Comparison of ENCODE assay signal across 10 mouse cellular contexts in genomic region chr4:100828737-100829136, GRCm38 (mm10). TPM values are rescaled to one million over a fixed set of nuclear protein-coding genes. Genes with fewer than 3 reads are reported as not detected.
A peak's percentile ranks its signal among the peaks of the same experiment; 100 is the strongest.
DNase-seq lines count a peak whose midpoint lies in the region; ATAC-seq lines count a peak whose summit lies in the region.
"Had no signal": no experiment of that assay in that cellular context is flagged by ENCODE, and none has a peak within 500 bp of the region (broad histone marks: within the 10 kb centered on the region; RNA-seq: fewer than 3 reads in every experiment).

No protein-coding gene starts in this region.

- DNase-seq in heart, postnatal 25 days (ENCODE audit: low spot score): no peak
- DNase-seq in neural tube, embryonic 11.5 days (ENCODE audit: low spot score): peak; percentile 63
- no peak for DNase-seq in adipocyte (ENCODE audit: low spot score)
- DNase-seq in gastrocnemius, adult 18-20 months (ENCODE audit: low spot score): no peak
- DNase-seq: right cerebral cortex, adult 18-20 months had no signal

- H3K27me3 ChIP-seq in heart, embryonic 16.5 days (ENCODE audit: control insufficient read depth, insufficient read depth, low read length): no peaks in the 10 kb centered on the region
- H3K27me3 ChIP-seq in embryonic facial prominence, embryonic 13.5 days: no peaks in the 10 kb centered on the region
- no peaks in the 10 kb centered on the region for H3K27me3 ChIP-seq in intestine, embryonic 15.5 days (replicated peaks)
- H3K27me3 ChIP-seq in neural tube, embryonic 11.5 days (ENCODE audit: control insufficient read depth, insufficient read depth, low read length): no peaks in the 10 kb centered on the region
- H3K27me3 ChIP-seq: liver, embryonic 15.5 days had no signal

- H3K27ac ChIP-seq in heart, embryonic 16.5 days (ENCODE audit: low read length): no peak overlapping the region; the same call in 1 of the 2 replicates
- 0 out of 2 replicates have a peak overlapping the region, but pooled peaks have one; percentile 22 for H3K27ac ChIP-seq in embryonic facial prominence, embryonic 13.5 days
- H3K27ac ChIP-seq in intestine, embryonic 15.5 days: no peak overlapping the region
- no peak overlapping the region for H3K27ac ChIP-seq in neural tube, embryonic 11.5 days (ENCODE audit: low read depth, low read length)
- H3K27ac ChIP-seq: liver, embryonic 15.5 days had no signal

- 0 out of 2 replicates have a peak, but pooled peaks have one; percentile 59 for ATAC-seq in heart, embryonic 16.5 days (replicated peaks; ENCODE audit: extremely low read depth, insufficient read depth, low FRiP score)
- 0 out of 2 replicates have a peak, but pooled peaks have one; percentile 62 for ATAC-seq in embryonic facial prominence, embryonic 13.5 days (ENCODE audit: insufficient number of reproducible peaks, insufficient read depth, low FRiP score, low TSS enrichment, low read depth)
- peak; percentile 39; the same call in 1 of the 2 replicates for ATAC-seq in intestine, embryonic 15.5 days
- no peak for ATAC-seq in neural tube, embryonic 11.5 days (ENCODE audit: insufficient read depth, low FRiP score, low TSS enrichment)
- no peak for ATAC-seq in erythroid progenitor cell, adult 5-6 weeks (replicated peaks; ENCODE audit: low FRiP score, poor library complexity, severe bottlenecking)

- intact Hi-C loops in heart, postnatal 25 days (cut with DNase I): no loop called here

- H3K9ac ChIP-seq in heart, embryonic 16.5 days (ENCODE audit: low read length): no peak overlapping the region
- no peak overlapping the region for H3K9ac ChIP-seq in embryonic facial prominence, embryonic 13.5 days
- no peak overlapping the region for H3K9ac ChIP-seq in intestine, embryonic 15.5 days
- H3K9ac ChIP-seq in neural tube, embryonic 11.5 days (ENCODE audit: low read length): no peak overlapping the region
- H3K9ac ChIP-seq: liver, embryonic 15.5 days had no signal

- no peaks in the 10 kb centered on the region for H3K36me3 ChIP-seq in heart, embryonic 16.5 days (ENCODE audit: control insufficient read depth, insufficient read depth)
- no peaks in the 10 kb centered on the region for H3K36me3 ChIP-seq in embryonic facial prominence, embryonic 13.5 days
- no peaks in the 10 kb centered on the region for H3K36me3 ChIP-seq in intestine, embryonic 15.5 days
- H3K36me3 ChIP-seq in neural tube, embryonic 11.5 days (ENCODE audit: control insufficient read depth, insufficient read depth, low read length): no peaks in the 10 kb centered on the region
- H3K36me3 ChIP-seq: liver, embryonic 15.5 days had no signal

- H3K4me1 ChIP-seq in heart, embryonic 16.5 days (ENCODE audit: control insufficient read depth, insufficient read depth, low read length): peaks cover 33% of the 10 kb centered on the region
- H3K4me1 ChIP-seq in embryonic facial prominence, embryonic 13.5 days: peaks cover 45% of the 10 kb centered on the region
- peaks cover 29% of the 10 kb centered on the region for H3K4me1 ChIP-seq in intestine, embryonic 15.5 days (replicated peaks)
- peaks cover 19% of the 10 kb centered on the region for H3K4me1 ChIP-seq in neural tube, embryonic 11.5 days (ENCODE audit: control insufficient read depth, insufficient read depth, low read length)
- H3K4me1 ChIP-seq: liver, embryonic 15.5 days had no signal

- no peak overlapping the region for H3K4me3 ChIP-seq in heart, embryonic 16.5 days (ENCODE audit: low read length)
- H3K4me3 ChIP-seq in embryonic facial prominence, embryonic 13.5 days: no peak overlapping the region
- H3K4me3 ChIP-seq in intestine, embryonic 15.5 days (replicated peaks): no peak overlapping the region
- H3K4me3 ChIP-seq in neural tube, embryonic 11.5 days (ENCODE audit: low read depth, low read length): no peak overlapping the region
- H3K4me3 ChIP-seq: liver, embryonic 15.5 days had no signal

- H3K9me3 ChIP-seq in heart, embryonic 16.5 days (replicated peaks; ENCODE audit: control insufficient read depth, low read length): peaks cover 5% of the 10 kb centered on the region; the same call in 1 of the 2 replicates
- no peaks in the 10 kb centered on the region for H3K9me3 ChIP-seq in embryonic facial prominence, embryonic 13.5 days
- H3K9me3 ChIP-seq in intestine, embryonic 15.5 days: no peaks in the 10 kb centered on the region
- H3K9me3 ChIP-seq in neural tube, embryonic 11.5 days (ENCODE audit: control insufficient read depth, low read length): no peaks in the 10 kb centered on the region
- H3K9me3 ChIP-seq: liver, embryonic 15.5 days had no signal

- H3K4me2 ChIP-seq in heart, embryonic 16.5 days (ENCODE audit: low read depth, low read length): peak overlapping the region; percentile 15; the same call in 1 of the 2 replicates
- no peak overlapping the region for H3K4me2 ChIP-seq in embryonic facial prominence, embryonic 13.5 days
- H3K4me2 ChIP-seq in intestine, embryonic 15.5 days (replicated peaks): no peak overlapping the region
- no peak overlapping the region for H3K4me2 ChIP-seq in neural tube, embryonic 11.5 days (ENCODE audit: low read depth)
- H3K4me2 ChIP-seq: liver, embryonic 15.5 days had no signal

- 4% methylated on average over 10 of the region's 10 CpGs for WGBS in heart, embryonic 16.5 days
- WGBS in embryonic facial prominence, embryonic 13.5 days: 4% methylated on average over 10 of the region's 10 CpGs
- WGBS in intestine, embryonic 15.5 days: 6% methylated on average over 10 of the region's 10 CpGs
- WGBS in neural tube, embryonic 11.5 days: 12% methylated on average over 10 of the region's 10 CpGs

RNA-seq across cellular contexts. Expression of gene Cachd1, which starts 52.3 kb away (rescaled TPM):
- polyA plus RNA-seq in heart, embryonic 16.5 days (2015; fragmentation: Nextera tagmentation; extraction: Ambion mirVana): 4.6 and 8.9 TPM in 2 replicates
- total RNA-seq in heart, postnatal 25 days (2021): 1 to 10 TPM; 3.7 to 3.8 TPM
- polyA plus RNA-seq in embryonic facial prominence, embryonic 13.5 days (2015; fragmentation: Nextera tagmentation; extraction: Ambion mirVana): 52.5 and 54.8 TPM in 2 replicates
- 13.4 and 16.7 TPM in 2 replicates for polyA plus RNA-seq in intestine, embryonic 15.5 days (2015; fragmentation: Nextera tagmentation; extraction: Ambion mirVana)
- polyA plus RNA-seq in neural tube, embryonic 11.5 days (2014; fragmentation: Nextera tagmentation; extraction: Ambion mirVana): 32.6 and 33.3 TPM in 2 replicates
- total RNA-seq in erythroid progenitor cell, adult 5-6 weeks (2015; ENCODE audit: low replicate concordance): 36.8 and 66.2 TPM in 2 replicates
- 12.0 and 39.4 TPM in 2 replicates for total RNA-seq in erythroid progenitor cell, adult 5-6 weeks (2017; ENCODE audit: low replicate concordance)
- 1 to 10 TPM; 3.2 to 4.1 TPM for total RNA-seq in gastrocnemius, adult 18-20 months (2021)

Comparison
In these comparisons a context has a peak if more than half of its experiments do, and no peak if none do; other contexts are left out.
1. ATAC-seq: peak in heart, embryonic 16.5 days (single experiment), embryonic facial prominence, embryonic 13.5 days (single experiment) and intestine, embryonic 15.5 days (single experiment); none in neural tube, embryonic 11.5 days (single experiment) and erythroid progenitor cell, adult 5-6 weeks (single experiment).